Mouse (Mus musculus) MN1 (cell line): ENCODE measurements around the gene Comt.

Source experiments
- DNase-seq: peaks from one replicate; pipeline ENCODE4 v3.0.0-alpha.2; 2016; ENCODE audit warnings: low spot score

Comt gene

DNA sequence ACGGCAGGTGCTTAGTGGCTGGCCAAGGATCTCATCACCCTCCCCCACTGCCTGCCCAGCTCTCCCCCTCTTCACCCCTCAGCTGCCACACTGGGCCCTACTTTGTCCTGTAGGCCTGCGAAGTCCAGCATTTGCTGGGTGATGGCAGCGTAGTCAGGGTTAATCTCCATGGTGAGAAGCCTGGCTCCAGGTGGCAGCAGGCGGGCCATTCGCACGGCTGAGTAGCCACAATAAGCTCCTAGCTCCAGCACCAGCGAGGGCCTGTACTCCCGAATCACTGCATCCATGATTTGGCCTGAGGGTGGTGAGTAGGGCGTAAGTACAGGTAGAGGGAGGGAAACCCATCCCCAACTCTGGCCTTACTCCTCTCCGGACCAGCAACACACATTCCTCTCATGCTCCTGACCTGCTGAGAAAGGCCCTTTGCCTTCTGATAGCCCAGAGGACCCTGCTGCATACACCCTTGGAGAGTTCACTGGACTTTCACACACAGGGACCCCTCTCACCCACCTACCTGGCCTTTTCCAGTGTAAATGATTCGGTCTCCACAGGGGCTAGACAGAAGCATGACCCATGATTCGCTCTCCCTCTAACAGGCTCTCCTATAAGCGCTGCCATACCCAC is 15.5 kb downstream of the Comt start:
- DNase-seq: no peak

DNA sequence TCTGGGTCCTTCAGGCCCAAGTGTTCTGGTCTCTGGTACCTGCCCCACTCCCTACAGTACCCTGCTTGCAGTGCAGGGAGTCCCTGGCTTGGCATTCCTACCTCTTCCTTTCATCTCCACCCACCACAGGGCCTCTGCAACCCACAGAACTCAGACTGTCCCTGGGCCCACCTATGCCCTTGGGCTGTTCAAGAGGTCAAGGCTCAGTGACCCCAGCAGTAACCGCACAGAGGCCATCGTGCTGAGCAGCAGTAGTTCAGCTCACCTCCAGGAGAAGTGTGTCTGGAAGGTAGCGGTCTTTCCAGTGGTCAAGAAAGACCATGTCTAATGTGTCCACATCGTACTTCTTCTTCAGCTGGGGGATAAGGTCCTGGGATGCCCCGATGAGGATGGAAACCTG is 16.2 kb downstream of the Comt start:
- DNase-seq: no peak

DNA sequence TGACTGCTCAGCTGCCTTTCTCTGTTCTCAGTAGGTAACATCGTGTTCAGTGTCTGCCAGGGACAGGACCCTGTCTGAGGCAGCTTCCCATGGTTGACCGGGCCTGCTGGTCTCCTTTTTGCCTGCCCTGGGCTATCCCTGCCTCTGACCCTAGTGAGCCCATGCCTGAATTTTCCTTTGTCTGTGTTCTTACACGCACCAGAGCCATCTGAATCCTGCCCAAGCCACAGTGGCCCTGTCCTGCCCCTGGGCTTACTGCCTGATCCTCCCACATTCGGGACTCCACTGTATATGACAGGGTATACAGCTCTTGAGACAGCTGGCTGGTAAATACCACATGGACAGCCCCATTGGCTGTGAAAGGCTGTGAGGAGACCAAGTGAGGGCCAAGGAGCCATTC is 16.9 kb downstream of the Comt start:
- DNase-seq: no peak

DNA sequence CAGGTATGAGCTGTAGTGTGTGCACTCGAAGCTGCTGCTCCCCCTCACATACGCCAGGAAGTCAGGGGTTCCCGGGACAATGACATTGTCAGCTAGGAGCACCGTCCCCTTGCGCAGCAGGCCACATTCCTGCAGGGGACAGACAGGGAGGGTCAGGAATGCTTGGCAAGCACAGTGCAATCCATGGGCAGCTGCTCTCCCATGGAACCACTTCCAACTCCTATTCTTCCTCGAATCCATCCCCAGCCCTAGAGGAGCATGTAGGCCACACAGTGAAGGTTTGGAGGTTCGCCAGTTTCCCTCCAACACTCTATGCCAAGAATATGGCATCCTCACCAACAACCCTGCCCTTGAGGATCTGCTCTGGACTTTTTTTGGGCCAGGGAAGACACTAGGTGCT is 18.7 kb downstream of the Comt start:
- DNase-seq: no peak

- DNase-seq: peak; percentile 73
Observed at GRCm38 (mm10) chr16:18406293-18406692, 20.4 kb downstream of the Comt start.

- DNase-seq: no peak
Observed at GRCm38 (mm10) chr16:18405876-18406275, 20.8 kb downstream of the Comt start.

DNA sequence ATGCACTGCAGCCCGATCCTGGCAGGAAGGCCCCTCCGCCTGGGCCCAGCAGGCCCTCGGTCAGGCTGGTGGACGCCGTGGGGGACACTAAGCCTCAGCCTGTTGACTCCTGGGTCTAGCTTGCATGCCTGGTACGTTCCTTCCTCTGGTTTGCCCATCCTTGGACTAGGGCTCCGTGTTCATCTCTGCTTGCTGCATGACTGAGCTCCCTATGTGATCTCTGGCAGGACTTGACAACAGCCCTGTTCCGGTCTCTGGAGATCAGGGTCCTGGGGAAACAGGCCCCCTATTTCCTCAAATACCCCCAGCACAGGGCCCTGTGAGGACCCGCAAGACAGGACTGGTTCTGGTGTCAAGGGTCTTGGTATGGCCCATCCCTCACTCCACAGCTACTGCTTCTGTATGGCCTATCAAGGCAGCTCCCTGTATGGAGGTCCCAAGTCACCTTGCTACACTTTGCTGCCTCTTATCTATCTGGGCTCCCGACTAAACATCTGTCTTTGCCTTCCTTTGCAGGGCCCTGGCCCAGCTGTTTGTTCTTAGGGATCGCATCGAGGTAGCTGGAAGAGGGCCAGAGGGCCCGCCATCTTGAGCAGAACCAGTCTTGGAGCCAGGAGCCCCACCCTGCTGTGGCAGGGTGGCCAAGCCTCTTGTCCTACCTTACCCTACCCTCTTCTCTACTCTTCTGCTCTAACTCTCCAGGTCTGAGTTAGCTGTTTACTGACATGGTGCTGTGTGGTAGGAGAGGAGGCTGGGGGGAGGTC is 21.4 kb downstream of the Comt start:
- no peak for DNase-seq

DNA sequence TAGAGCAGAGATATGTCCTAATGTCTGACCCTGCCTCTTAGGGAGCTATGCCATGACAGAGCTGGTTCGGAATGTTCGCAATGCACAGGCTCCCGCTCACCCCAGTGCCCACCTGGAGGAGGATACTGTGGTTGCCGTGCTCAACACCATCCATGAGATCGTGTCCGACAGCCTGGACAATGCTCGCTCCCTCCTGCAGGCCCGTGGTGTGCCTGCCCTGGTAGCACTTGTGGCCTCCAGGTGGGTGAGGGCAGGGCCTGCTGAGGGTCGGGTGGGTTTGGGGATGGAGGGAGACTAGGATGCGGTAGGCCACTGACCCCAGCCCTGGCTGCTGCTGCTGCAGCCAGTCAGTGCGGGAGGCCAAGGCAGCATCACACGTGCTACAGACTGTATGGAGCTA is 23.4 kb downstream of the Comt start:
- DNase-seq: no peak

DNA sequence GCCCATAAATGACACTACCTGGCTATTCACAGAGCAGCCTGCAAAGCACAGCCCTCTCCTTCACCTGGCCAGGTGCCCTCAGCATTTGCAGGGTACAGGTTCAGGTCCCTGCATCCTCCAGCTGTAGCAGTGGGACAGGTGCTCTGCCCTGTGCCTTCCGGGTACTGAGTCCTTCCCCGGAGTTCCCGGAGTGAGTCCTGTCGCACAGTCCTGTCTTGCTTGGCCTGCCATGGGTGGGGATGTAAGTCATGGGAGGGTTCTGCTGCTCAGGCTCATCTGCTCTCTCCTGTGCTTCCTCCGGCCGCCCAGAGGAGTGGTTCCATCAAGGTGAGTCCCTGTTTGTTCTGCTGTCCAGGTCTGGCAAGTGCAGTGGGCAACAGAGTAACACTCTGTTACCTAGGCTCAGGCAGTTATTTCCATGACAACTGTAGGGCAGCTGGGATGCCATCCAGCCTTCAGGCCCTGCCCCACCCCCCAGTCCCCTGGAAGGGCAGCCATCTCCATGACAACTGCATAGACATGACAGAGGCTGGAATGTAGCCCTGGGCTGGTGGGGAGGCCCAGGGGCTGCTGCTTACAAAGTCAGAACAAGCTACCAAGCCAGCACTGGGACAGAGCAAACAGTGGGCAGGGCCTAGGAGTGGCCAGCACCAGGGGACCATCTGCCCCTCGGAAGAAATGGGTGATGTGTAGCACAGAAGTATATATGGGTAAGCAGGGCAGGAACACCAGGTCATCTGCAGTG is 26.0 kb downstream of the Comt start:
- peak; percentile 79 for DNase-seq

GRCm38 (mm10) chr16:18400028-18400427 is 26.6 kb downstream of the Comt start:
- no peak for DNase-seq

DNA sequence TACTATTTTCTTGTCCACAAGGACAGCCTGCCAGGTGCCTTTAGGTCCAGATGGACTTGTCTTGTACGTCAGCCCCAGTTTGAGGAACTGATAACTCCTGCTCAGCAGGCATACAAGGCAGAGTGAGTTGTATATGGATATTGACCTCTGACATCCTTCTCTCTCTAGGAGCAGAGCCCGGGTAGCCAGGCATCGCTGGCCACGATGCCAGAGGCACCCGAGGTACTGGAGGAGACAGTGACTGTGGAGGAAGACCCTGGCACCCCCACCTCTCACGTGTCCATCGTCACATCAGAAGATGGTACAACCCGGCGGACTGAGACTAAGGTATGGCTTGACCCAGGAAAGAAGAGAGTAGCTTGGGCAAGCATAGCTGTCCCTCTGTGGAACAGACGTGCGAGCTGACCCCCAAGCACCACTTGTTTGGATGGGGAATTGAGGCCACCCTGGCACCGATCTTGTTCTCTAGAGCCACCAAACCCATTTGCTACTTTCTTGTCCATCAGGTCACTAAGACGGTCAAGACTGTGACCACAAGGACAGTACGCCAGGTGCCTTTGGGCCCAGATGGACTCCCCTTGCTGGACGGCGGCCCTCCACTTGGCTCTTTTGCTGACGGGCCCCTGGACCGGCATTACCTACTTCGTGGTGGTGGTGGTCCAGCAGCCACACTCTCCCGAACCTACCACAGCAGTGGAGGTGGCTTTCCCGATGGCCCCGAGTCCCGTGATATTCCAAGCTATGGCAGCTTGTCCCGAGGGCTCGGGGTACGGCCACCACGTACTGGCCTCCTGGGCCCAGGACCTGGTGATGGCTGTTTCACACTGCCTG is 29.6 kb downstream of the Comt start:
- no peak for DNase-seq

DNA sequence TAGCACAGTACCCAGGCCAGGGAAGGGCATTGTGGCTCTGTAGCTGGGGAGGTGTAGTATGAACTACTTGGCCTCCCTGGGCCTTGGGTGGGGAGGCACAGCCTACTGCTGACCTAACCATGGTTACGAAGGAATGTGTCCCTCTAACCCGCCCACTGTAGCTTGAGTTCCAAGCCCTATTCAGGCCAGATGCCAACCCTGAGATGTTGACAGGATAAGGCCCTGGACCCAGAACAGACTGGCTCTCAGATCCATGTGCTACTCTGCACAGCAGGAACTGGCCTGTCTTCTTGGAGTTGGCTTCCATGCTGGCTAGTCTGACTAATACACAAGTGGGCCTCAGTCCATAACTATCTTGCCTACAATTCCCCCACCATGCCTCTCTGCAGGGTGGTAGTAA is 30.5 kb downstream of the Comt start:
- peak; percentile 79 for DNase-seq

GRCm38 (mm10) chr16:18395620-18396036 is 31.0 kb downstream of the Comt start:
- peak; percentile 48 for DNase-seq

GRCm38 (mm10) chr16:18394777-18395619 is 31.7 kb downstream of the Comt start:
- DNase-seq: peak; percentile 82

GRCm38 (mm10) chr16:18394056-18394455 is 32.6 kb downstream of the Comt start:
- no peak for DNase-seq

GRCm38 (mm10) chr16:18393595-18393994 is 33.1 kb downstream of the Comt start:
- no peak for DNase-seq

DNA sequence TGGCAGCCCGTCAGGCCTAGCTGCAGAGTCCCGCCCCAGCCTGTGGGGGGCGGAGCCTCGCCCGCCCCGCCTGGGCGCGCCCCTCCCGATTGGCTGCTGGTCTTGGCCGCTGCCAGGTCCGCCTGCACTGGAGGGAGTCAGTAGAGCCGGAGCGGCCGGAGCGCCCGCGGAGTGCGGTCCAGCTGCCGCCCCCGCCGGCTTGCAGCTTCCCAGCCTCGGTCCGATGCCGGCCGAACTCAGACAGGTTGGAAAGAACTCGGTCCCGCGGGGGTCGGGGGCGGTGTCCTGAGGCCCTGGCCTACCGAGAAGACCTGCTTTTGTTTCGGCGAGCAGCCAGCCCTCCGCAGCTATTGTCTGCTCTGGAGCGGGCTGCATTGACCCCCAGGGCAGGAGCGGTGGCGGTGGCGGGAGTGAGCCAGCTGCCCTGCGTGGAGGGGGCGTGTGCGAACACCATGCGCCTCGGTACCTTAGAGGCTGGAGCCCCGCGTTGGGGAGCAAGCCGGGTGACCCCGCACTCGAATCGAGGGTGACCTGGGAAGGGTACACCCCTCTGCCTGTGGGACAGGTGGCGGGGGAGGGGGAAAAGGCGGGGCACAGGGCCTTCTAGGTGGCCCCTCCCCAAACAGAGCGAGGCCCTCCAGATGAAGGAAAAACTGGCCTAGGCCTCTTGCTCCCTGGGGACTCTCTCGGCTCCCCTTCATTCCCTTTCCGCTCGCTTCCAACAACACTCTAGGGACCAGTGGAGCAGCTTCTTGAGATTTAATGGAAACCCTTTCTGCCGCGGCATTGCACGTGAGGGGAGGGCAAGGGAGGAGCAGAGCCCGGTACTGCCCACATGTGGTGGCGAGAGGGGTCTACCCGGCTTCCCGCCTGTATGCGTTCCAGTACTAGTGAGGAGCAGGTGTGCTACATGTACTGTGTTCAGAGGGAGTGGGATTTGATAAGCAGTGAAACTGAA is 33.9 kb downstream of the Comt start:
- DNase-seq: peak; percentile 88

DNA sequence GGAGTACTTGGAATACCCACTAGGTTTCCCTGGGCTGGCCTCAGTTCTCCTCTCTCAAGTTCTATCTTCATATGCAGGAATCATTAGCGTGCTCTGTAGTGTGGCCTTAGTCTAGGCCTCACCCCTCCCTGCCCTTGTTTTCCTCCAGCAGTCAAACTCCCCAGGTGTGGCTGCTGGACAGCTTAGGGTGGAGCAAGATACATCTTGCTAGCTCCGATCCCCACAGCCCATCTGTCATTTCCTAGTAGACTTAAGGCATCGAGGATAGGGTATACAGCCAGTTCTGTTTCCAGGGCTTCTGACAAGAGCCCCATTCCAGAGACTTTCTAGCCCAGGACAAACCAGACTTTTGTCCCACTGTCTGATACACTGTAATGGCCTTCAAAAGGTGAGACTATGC is 34.9 kb downstream of the Comt start:
- no peak for DNase-seq

DNA sequence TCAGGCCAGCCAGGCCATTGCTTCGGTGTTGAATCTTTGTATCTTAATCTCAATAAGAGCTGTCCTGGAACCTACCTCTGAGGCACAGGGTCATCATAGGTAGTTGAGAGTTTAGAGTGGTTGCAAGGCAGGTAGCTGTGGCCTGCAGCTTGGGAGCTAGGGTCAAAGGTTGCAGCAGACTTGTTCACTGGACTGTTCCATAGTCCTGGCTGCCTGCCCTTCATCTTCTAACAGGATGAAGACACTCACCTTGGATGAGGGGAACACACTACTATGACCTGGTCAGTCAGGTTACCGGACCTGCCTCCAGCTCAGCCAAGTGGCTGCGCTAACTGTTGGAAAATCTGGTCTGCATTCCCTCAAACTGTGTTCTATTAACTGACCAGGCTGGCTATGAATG is 35.5 kb downstream of the Comt start:
- DNase-seq: no peak

DNA sequence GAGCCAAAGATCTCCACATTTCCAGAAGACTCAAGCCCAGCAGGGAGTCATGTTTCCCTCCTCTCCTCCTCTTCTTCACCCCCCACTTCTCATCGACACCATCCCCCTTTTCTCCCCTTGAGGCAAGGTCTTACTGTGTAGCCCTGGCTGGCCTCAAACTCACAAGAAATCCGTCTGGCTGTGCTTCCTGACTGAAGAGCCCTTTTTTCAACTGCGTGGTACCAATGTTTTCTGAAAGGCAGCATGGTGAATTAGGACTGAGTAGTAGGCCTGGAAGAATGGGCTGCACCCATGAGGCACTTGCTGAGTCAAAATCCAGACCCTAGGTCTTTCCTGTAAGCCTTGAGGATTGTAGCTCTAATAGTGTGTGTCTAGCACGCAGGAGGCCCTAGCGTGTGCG is 36.3 kb downstream of the Comt start:
- DNase-seq: no peak
